Comparison of ENCODE assay signal across 7 mouse cellular contexts in genomic region chr4:41480254-41480653, GRCm38 (mm10). TPM values are rescaled to one million over a fixed set of nuclear protein-coding genes. Genes with fewer than 3 reads are reported as not detected.
DNase-seq lines count a peak whose midpoint lies in the region; ATAC-seq lines count a peak whose summit lies in the region.

No protein-coding gene starts in this region.

- H3K4me2 ChIP-seq in kidney, embryonic 15.5 days = no peak overlapping the region
- H3K4me2 ChIP-seq in embryonic facial prominence, embryonic 14.5 days (ENCODE audit: low read depth, low read length) = no peak overlapping the region

- H3K9ac ChIP-seq in kidney, embryonic 15.5 days = no peak overlapping the region
- H3K9ac ChIP-seq in embryonic facial prominence, embryonic 14.5 days (ENCODE audit: low read depth, low read length) = no peak overlapping the region

- H3K9me3 ChIP-seq in kidney, embryonic 15.5 days (replicated peaks) = no peaks in the 10 kb centered on the region
- no peaks in the 10 kb centered on the region for H3K9me3 ChIP-seq in embryonic facial prominence, embryonic 14.5 days (ENCODE audit: control insufficient read depth, low read length)

- DNase-seq in kidney, postnatal 10 days = peak; percentile 37
- DNase-seq in embryonic facial prominence, embryonic 14.5 days (ENCODE audit: low spot score) = no peak
- DNase-seq in gastrocnemius, postnatal 14 days = peak; percentile 75
- DNase-seq in lung, postnatal 14 days = peak; percentile 59
- DNase-seq in kidney, adult 8-10 months = no peak
- DNase-seq in retina, postnatal 1 day = no peak

- intact Hi-C loops in gastrocnemius, postnatal 14 days (cut with DNase I; ENCODE audit: low total_unique reads) = no loop called here

- no peak overlapping the region for H3K4me3 ChIP-seq in kidney, embryonic 15.5 days (replicated peaks)
- H3K4me3 ChIP-seq in embryonic facial prominence, embryonic 14.5 days (ENCODE audit: low read depth, low read length) = no peak overlapping the region

- no peak overlapping the region for H3K27ac ChIP-seq in kidney, embryonic 15.5 days
- peak overlapping the region; percentile 11; the same call in 1 of the 2 replicates for H3K27ac ChIP-seq in embryonic facial prominence, embryonic 14.5 days (replicated peaks; ENCODE audit: low read depth, low read length)

- no peaks in the 10 kb centered on the region for H3K27me3 ChIP-seq in kidney, embryonic 15.5 days
- H3K27me3 ChIP-seq in embryonic facial prominence, embryonic 14.5 days (replicated peaks; ENCODE audit: control insufficient read depth, insufficient read depth, low read length) = no peaks in the 10 kb centered on the region

- WGBS in kidney, embryonic 15.5 days = 79% methylated on average over 8 of the region's 8 CpGs
- WGBS in embryonic facial prominence, embryonic 14.5 days = 81% methylated on average over 8 of the region's 8 CpGs

- no peak for ATAC-seq in kidney, embryonic 15.5 days (replicated peaks; ENCODE audit: low FRiP score)
- ATAC-seq in embryonic facial prominence, embryonic 14.5 days (ENCODE audit: low read depth) = no peak

- peaks cover 13% of the 10 kb centered on the region for H3K4me1 ChIP-seq in kidney, embryonic 15.5 days
- peaks cover 5% of the 10 kb centered on the region for H3K4me1 ChIP-seq in embryonic facial prominence, embryonic 14.5 days (ENCODE audit: control insufficient read depth, insufficient read depth, low read length)

- peaks cover 19% of the 10 kb centered on the region; the same call in 1 of the 2 replicates for H3K36me3 ChIP-seq in kidney, embryonic 15.5 days
- H3K36me3 ChIP-seq in embryonic facial prominence, embryonic 14.5 days (ENCODE audit: control insufficient read depth, insufficient read depth, low read length) = 0 out of 2 replicates have a peak, but pooled peaks cover 7% of the 10 kb centered on the region

RNA-seq across cellular contexts. Expression of gene Nudt2, which starts 15.3 kb away (rescaled TPM):
- polyA plus RNA-seq in kidney, embryonic 15.5 days (2015; fragmentation: Nextera tagmentation; extraction: Ambion mirVana) = 56.0 and 56.8 TPM in 2 replicates
- 49.0 and 50.7 TPM in 2 replicates for polyA plus RNA-seq in embryonic facial prominence, embryonic 14.5 days (2014; fragmentation: Nextera tagmentation; extraction: Ambion mirVana)
- 10 to 100 TPM; 20.8 to 22.4 TPM for total RNA-seq in gastrocnemius, postnatal 14 days (2021)

RNA-seq across cellular contexts. Expression of gene Kif24, which starts 15.6 kb away (rescaled TPM):
- 7.9 and 8.7 TPM in 2 replicates for polyA plus RNA-seq in kidney, embryonic 15.5 days (2015; fragmentation: Nextera tagmentation; extraction: Ambion mirVana)
- polyA plus RNA-seq in embryonic facial prominence, embryonic 14.5 days (2014; fragmentation: Nextera tagmentation; extraction: Ambion mirVana) = 5.7 and 6.3 TPM in 2 replicates
- total RNA-seq in gastrocnemius, postnatal 14 days (2021) = 1 to 10 TPM in 1 of 2 experiments, under 1 TPM in 1; 0.86 to 1.3 TPM

RNA-seq across cellular contexts. Expression of gene AI464131, which starts 22.6 kb away (rescaled TPM):
- polyA plus RNA-seq in kidney, embryonic 15.5 days (2015; fragmentation: Nextera tagmentation; extraction: Ambion mirVana) = 7.4 and 9.0 TPM in 2 replicates
- polyA plus RNA-seq in embryonic facial prominence, embryonic 14.5 days (2014; fragmentation: Nextera tagmentation; extraction: Ambion mirVana) = 12.5 and 13.7 TPM in 2 replicates
- total RNA-seq in gastrocnemius, postnatal 14 days (2021) = 10 to 100 TPM; 60.1 to 60.8 TPM

RNA-seq across cellular contexts. Expression of gene 1110017D15Rik, which starts 36.9 kb away (rescaled TPM):
- polyA plus RNA-seq in kidney, embryonic 15.5 days (2015; fragmentation: Nextera tagmentation; extraction: Ambion mirVana) = 0.55 TPM in 1 of 2 replicates, not detected in the other
- polyA plus RNA-seq in embryonic facial prominence, embryonic 14.5 days (2014; fragmentation: Nextera tagmentation; extraction: Ambion mirVana) = 6.0 and 16.3 TPM in 2 replicates
- total RNA-seq in gastrocnemius, postnatal 14 days (2021) = under 1 TPM in 1 of 2 experiments, not detected in 1; 0.37 TPM

Comparison
In these comparisons a context has a peak if more than half of its experiments do, and no peak if none do; other contexts are left out.
1. DNase-seq: peak in kidney, postnatal 10 days (single experiment), gastrocnemius, postnatal 14 days (single experiment) and lung, postnatal 14 days (single experiment); none in embryonic facial prominence, embryonic 14.5 days (single experiment), kidney, adult 8-10 months (0 of 2) and retina, postnatal 1 day (single experiment).